Mouse (Mus musculus) testis, adult 10 weeks (tissue): Measurements from ENCODE around the gene Slc25a38. TPM values are rescaled to one million over a fixed set of nuclear protein-coding genes. Genes with fewer than 3 reads are reported as not detected.

ENCODE experiments used
- polyA plus RNA-seq: library from polyadenylated mRNA; stranded (reverse); fragments of 350-450 nt; fragmentation: Illumina TruSeq; extraction: RNeasy Lipid Tissue Mini Kit (QIAGEN cat#74804); gene quantifications from one replicate; pipeline ENCODE4 v1.2.3, GENCODE M21; 2014; ENCODE audit warnings: low read depth, low replicate concordance

Slc25a38 gene
- 2.5 TPM for polyA plus RNA-seq

DNA sequence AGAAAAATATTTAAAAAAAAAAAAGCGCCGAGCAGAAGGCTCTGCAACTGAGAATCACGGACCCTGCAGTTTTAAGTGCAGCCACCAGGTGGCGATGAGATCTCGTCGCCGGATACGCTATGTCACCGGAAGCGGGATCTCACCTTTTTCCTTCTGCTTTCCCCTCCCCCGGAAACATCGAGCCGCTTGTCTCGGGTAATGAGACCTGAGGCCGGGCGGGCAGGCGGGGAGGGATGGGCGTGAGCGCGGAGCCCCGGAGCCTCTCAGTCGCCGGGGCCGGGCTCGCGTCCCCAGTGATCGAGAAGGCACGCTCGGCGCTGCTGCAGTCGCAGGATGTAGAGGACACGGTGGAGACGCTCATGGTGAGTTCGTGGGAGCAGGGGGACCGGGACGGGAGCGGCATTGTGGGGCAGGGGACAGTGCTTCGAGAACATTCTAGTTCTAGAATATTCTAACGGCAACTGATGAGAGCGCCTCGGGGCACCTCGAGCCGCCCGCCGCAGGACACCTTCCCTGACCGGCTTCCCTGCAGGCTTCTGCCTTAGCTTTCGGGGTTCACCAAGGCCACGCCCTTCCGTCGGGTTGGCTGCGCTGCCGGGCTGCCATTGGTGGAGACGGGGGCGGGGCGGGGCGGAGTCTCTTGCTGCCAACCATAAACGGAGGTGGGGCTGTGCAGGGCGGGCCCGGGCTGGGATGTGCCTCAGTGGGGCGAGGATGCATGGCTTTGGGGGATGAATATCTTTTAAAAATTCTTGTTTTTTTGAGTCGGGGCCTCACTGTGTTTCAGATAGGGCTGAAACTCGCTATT is at the start of gene Slc25a38:
Gene Slc25a38, plus strand, starts transcription at position 164 of the 808 bp plus-strand sequence.

DNA sequence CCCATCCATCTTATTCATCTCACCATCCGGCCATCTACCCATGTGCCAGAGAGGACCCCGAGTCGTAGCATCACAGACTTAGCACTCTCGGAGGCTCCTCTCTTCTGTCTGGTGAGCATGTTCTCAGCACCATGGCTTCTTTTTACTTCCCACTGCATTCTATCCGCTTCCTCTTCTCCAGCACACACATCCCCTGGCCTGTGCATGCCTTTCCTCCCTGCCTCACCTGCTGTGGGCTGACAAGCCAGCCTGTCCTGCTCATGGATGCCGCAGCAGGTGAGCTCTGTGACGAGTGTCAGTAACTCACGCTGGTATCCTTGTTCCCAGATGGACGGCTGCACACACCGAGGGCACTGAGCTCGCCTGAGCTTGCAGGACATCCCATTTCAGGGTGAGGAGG is 40.4 kb upstream of the Slc25a38 start, which contains the start of gene Cx3cr1:
Gene Cx3cr1, minus strand, starts transcription at position 101 of the 400 bp plus-strand sequence.

DNA sequence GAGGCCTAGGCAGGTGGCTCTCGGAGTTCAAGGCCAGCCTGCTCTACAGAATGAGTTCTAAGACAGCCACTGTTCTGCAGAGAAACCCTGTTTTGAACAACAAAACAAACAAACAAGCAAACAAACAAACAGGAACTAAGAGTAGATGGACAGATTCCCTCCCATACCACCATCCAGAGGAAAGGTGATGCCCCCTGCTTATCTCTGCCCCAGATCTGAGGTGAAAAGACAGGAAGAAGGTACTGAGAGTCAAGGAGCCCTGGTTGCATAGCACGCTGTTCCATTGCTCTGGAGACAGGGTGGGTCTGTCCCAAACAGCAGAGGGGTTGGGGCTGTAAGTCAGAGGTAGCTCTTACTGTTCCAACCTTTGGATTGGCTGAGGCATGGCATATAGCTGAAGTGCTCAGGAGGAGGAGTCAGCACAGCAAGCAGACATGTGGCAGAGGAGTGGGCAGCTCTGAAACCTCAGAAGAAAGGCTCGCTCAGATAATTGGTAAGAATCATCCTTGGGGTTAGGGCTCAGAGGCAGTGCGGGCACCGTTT is 18.4 kb upstream of the Slc25a38 start, which contains the start of gene Ccr8:
Gene Ccr8, plus strand, starts transcription at position 419 of the 543 bp plus-strand sequence.

DNA sequence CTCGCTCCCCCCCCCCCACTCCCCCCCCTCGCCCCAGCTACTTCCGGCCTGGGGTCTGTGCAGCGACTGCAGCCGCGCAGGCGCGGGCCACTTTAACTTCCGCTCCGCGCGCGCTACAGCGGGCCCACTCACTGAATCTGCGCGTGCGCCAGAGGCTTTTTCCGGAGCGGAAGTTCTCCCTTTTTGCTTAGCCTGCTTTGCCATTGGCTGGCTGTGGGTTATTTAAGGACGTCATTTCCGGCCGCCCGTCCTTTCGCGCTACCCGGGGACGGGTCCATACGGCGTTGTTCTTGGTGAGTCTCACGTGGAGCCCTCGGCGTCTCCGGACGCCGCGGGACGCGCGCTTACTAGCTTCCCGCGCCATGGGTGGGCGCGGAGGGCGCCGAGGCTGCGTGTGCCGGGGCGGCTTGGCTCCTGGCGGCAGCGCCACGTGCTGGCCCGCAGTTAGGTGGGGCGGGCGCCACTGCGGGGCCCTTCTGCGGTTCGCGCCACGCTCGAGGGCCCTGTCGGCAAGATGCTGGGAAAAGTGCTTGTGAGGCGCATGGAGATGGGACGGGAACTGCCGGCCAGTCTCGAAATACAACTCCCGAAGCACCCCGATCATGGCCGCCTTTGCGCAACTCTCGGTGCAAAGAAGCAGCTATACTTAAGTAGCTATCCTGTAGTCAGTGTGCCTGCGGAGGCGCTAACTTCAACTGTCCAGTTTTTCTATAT is 17.5 kb downstream of the Slc25a38 start, which contains the start of gene Rpsa:
Gene Rpsa, plus strand, starts transcription at position 152 of the 714 bp plus-strand sequence.

DNA sequence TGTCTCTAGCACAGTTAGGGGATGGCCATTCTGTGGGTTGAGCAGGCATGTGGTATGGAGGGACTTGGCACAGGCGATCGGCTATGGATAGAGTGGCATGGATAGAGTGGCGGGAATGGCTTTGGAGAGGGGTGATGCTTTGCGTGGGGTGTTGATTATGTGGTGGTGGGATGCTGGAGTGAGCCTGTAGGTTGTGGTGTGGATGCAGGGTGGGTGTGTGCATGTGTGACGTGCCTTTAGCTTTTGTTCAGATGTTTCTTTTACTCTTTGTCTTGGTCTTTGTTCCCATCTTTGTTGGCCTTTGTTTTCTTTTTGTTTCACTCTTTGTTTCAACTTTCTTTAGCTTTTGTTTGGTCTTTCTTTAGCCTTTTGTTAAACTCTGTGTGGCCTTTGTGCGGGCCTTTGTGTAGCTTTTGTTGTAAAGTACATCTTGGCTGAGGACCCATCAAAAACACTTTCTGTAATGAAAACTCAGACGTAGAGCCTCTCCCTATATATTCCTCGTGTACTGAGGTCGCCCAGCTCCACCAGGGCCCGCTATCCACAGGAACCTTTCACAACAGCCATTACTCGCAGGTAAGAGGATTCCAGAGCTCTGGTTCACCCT is 39.2 kb downstream of the Slc25a38 start, which contains the start of gene Mobp:
Gene Mobp, plus strand, starts transcription at position 486 of the 607 bp plus-strand sequence.

Other genes with a start within 250 kb of the Slc25a38 start
- gene Wdr48, start 215.5 kb upstream of the Slc25a38 start, polyA plus RNA-seq = 467 TPM
- gene Gorasp1, start 172.8 kb upstream of the Slc25a38 start, polyA plus RNA-seq = 1.2 TPM
- gene Ttc21a, start 172.8 kb upstream of the Slc25a38 start, polyA plus RNA-seq = 17.2 TPM
- 1.0 TPM for gene Csrnp1, start 125.7 kb upstream of the Slc25a38 start, polyA plus RNA-seq
- 0.07 TPM for gene Xirp1, start 86.8 kb upstream of the Slc25a38 start, polyA plus RNA-seq
- gene Cx3cr1, start 40.5 kb upstream of the Slc25a38 start, polyA plus RNA-seq = 2.4 TPM
- not detected for gene Ccr8, start 18.3 kb upstream of the Slc25a38 start, polyA plus RNA-seq
- 55.3 TPM for gene Rpsa, start 17.3 kb downstream of the Slc25a38 start, polyA plus RNA-seq
- 0.31 TPM for gene Mobp, start 39.3 kb downstream of the Slc25a38 start, polyA plus RNA-seq
- gene Myrip, start 191.1 kb downstream of the Slc25a38 start, polyA plus RNA-seq = 0.10 TPM